Mouse (Mus musculus) small intestine, adult 2 months (tissue): ENCODE measurements around the gene Pard3. TPM values are rescaled to one million over a fixed set of nuclear protein-coding genes. Genes with fewer than 3 reads are reported as not detected.

Source experiments
- H3K27ac ChIP-seq: fragments of 200-500 bp; 2 replicates; pipeline ENCODE4 v1.5.1; 2012; ENCODE audit warnings: low read depth, low read length, control low read depth, inconsistent platforms; ENCODE audit not compliant: insufficient read depth
- H3K27me3 ChIP-seq: fragments of 200-500 bp; 2 replicates; pipeline ENCODE4 v1.6.1; 2012; ENCODE audit warnings: mild to moderate bottlenecking, moderate library complexity, low read length, inconsistent platforms; ENCODE audit not compliant: control insufficient read depth, insufficient read depth
- H3K36me3 ChIP-seq: fragments of 200-500 bp; 2 replicates; pipeline ENCODE4 v1.6.1; 2012; ENCODE audit warnings: mild to moderate bottlenecking, low read length, control low read depth, inconsistent platforms; ENCODE audit not compliant: control insufficient read depth, insufficient read depth
- H3K4me1 ChIP-seq: fragments of 200-500 bp; 2 replicates; pipeline ENCODE4 v1.6.1; 2012; ENCODE audit warnings: low read length, inconsistent platforms, mixed read lengths; ENCODE audit not compliant: control insufficient read depth, insufficient read depth, insufficient read length
- H3K4me3 ChIP-seq: fragments of 200-500 bp; 2 replicates; pipeline ENCODE4 v1.5.1; 2012; ENCODE audit warnings: low read depth, mild to moderate bottlenecking, control low read depth, inconsistent platforms, low read length, moderate library complexity
- CTCF ChIP-seq: fragments of 200-500 bp; IDR thresholded peaks from 2 replicates; pipeline ENCODE4 v1.5.1; 2012; ENCODE audit warnings: low read depth, mild to moderate bottlenecking, control low read depth, inconsistent platforms, low read length, moderate library complexity, mixed read lengths; ENCODE audit not compliant: insufficient replicate concordance, insufficient read length; ENCODE audit errors: extremely low read depth
- POLR2A ChIP-seq: fragments of 200-500 bp; IDR thresholded peaks from 2 replicates; pipeline ENCODE4 v1.6.1; 2012; ENCODE audit warnings: low read depth, mild to moderate bottlenecking, control low read depth, inconsistent platforms, low read length, moderate library complexity
- WGBS: fragments of 180-500 bp; shearing (Covaris S2); methylation state at CpG from one replicate; pipeline ENCODE4 v1.1.7; 2018; 5-methylcytosine and 5-hydroxymethylcytosine counted together
- polyA plus RNA-seq: library from polyadenylated mRNA; depleted of rRNA; stranded (reverse); fragments of >200 nt; gene quantifications from 2 replicates; pipeline ENCODE4 v1.2.3, GENCODE M21; 2012

The Pard3 gene
- polyA plus RNA-seq, 1 experiment = 52.9 TPM

DNA sequence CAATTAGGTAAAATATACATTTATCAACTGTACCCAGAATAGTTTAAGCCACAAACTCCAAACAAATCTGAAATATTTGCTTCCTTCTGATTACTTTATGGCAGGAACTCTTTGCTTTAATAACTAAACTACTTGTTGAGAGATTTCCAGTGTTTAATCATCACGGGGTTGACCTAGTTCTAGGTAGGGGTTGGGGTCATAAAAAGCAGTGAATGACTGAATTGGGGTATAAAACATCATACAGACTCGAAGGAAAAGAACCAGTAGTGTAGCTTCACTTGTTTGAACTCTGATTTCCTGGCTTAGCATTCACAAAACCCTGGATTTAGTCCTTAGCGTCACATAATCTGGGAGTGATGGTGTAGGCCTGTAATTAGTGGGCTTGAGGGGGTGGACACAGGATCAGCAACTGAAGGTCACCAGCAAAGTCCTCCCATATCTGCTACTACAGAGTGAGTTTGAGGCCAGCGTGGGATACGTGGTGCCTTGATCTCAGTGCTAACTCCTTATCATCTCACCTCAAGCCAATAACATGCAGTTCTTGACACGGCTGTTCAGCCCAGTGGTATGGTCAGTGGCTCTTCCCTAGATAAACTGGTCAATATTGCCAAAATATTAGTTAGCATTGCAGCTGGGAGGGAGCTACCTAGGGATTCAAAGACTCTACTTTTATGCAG lies 111.6 kb downstream of the Pard3 start:
- H3K27ac ChIP-seq = no peak overlapping the region
- TF ChIP-seq POLR2A (no peak), CTCF (no peak)

DNA sequence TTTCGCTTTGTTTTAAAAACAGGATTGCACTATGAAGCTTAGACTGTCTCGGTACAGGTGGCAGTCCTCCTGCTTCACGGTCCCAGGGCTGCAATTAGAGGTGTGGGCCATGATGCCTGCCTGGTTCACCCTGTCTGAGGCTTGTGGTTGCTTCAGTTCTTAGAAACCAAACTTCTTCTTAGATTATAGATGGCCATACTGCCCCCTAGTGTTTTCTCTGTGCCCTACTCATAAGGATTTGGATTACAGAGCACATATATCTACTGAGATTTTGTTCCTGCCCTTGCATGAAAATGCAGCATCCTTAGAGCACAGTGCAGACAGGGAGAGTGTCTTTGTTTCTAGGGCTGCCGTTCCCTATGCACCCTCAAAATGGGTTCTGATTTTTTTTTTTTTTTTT lies 114.9 kb downstream of the Pard3 start:
- WGBS = 48% methylated on average over 4 of the region's 4 CpGs
- Histone ChIP-seq H3K36me3 (no peaks in the 10 kb centered on the region), H3K4me1 (peaks cover 5% of the 10 kb centered on the region; the same call in 1 of the 2 replicates), H3K4me3 (no peak overlapping the region), H3K27ac (no peak overlapping the region), H3K27me3 (no peaks in the 10 kb centered on the region)
- peak; percentile 43; the same call in 1 of the 2 replicates for TF ChIP-seq CTCF
- no peak for TF ChIP-seq POLR2A

More for the DNA sequence above, 111.6 kb downstream of the Pard3 start:
- H3K36me3 ChIP-seq = no peaks in the 10 kb centered on the region
- WGBS = 40% methylated on average over 6 of the region's 6 CpGs
- H3K27me3 ChIP-seq = no peaks in the 10 kb centered on the region
- H3K4me3 ChIP-seq = no peak overlapping the region
- H3K4me1 ChIP-seq = peaks cover 5% of the 10 kb centered on the region; the same call in 1 of the 2 replicates

DNA sequence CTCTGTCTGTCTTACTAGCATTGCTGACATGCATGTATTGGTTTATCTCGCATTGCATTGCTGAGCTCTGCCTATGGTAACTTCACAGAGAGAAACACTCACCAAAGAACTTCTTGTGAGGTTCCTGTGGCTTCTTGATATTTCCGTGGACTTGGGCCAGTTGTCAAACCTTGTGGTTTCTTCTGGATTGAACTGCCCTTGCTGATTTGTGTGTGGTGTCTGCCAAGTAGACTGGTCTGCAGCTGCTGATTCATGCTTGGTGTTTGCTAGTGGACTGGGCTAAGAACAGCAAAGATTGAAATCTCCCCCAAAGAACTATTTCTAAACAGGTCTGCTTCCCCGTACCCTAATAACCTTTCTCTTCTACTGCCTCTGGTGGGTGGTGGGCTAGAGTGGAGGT lies 117.6 kb downstream of the Pard3 start:
- Histone ChIP-seq H3K4me3 (no peak overlapping the region), H3K27ac (no peak overlapping the region), H3K27me3 (no peaks in the 10 kb centered on the region), H3K36me3 (no peaks in the 10 kb centered on the region), H3K4me1 (peaks cover 8% of the 10 kb centered on the region; the same call in 1 of the 2 replicates)
- WGBS = 79% methylated on average over 3 of the region's 3 CpGs
- no peak for TF ChIP-seq CTCF

DNA sequence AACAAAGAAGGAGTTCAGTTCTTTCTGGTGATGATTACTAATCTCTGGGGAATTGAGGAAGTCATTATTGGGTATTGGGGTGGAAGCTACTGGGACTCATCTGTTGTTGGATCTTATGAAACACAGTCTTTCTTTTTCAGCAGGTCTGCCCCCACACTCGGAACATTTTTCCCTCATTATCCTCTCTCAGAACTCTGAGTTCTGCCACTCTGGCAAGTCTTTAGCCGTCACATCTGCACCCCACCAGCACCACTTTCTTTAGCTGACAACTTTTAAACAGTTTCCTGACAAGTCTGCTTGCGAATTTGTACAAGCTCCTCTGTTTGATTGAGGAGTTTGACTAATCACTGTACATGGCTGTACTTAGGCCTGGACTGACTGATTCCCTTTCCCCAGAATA lies 118.4 kb downstream of the Pard3 start:
- H3K4me1 ChIP-seq = peaks cover 8% of the 10 kb centered on the region; the same call in 1 of the 2 replicates
- H3K36me3 ChIP-seq = no peaks in the 10 kb centered on the region
- no peaks in the 10 kb centered on the region for H3K27me3 ChIP-seq
- H3K27ac ChIP-seq = no peak overlapping the region
- WGBS = 75% methylated on average over 3 of the region's 3 CpGs
- TF ChIP-seq POLR2A = no peak
- no peak overlapping the region for H3K4me3 ChIP-seq

DNA sequence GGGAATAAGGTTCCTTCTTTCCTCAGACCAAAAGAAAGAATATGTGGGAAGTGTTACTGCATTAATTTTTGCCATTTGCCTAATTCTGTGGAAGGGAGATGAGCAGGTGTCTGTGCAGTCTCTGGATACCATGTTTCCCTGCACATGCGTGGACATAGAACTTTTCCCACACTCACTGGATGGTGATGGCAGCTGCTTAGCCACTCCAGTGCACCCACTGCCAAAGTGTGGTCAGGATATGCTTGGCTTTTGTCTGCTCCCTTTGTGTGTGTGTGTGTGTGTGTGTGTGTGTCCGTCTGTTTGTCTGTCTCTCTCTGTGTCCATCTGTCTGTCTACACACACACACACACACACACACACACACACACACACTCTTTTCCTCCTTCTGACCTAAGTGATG lies 119.8 kb downstream of the Pard3 start:
- Histone ChIP-seq H3K4me1 (peaks cover 8% of the 10 kb centered on the region; the same call in 1 of the 2 replicates), H3K27ac (no peak overlapping the region), H3K4me3 (no peak overlapping the region), H3K27me3 (no peaks in the 10 kb centered on the region), H3K36me3 (no peaks in the 10 kb centered on the region)
- TF ChIP-seq CTCF = no peak
- no peak for TF ChIP-seq POLR2A
- 24% methylated on average over 2 of the region's 2 CpGs for WGBS

DNA sequence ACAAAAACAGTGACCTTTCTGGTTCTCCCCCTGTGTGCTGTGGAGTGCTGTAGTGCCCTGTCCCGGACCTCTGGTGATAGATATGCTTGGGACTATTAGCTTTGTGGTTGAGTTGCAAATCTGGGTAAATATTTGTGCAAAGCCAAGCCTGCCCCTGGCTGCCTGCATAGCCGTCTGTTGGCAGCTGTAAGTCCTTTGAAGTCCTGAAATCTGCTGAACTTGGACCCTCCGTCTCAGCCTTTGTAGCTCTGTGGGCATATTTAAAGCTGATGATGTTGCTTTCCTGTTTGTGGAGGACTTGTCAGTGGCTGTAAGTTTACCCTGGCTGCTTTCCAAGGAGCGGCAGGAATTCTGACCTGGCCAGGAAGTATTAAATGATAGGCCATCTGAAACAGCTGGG lies 120.3 kb downstream of the Pard3 start:
- no peak overlapping the region for H3K4me3 ChIP-seq
- H3K4me1 ChIP-seq = peaks cover 8% of the 10 kb centered on the region; the same call in 1 of the 2 replicates
- no peaks in the 10 kb centered on the region for H3K36me3 ChIP-seq
- no peak overlapping the region for H3K27ac ChIP-seq
- no peaks in the 10 kb centered on the region for H3K27me3 ChIP-seq
- WGBS = 7% methylated on average over 4 of the region's 4 CpGs
- TF ChIP-seq POLR2A (no peak), CTCF (no peak)

DNA sequence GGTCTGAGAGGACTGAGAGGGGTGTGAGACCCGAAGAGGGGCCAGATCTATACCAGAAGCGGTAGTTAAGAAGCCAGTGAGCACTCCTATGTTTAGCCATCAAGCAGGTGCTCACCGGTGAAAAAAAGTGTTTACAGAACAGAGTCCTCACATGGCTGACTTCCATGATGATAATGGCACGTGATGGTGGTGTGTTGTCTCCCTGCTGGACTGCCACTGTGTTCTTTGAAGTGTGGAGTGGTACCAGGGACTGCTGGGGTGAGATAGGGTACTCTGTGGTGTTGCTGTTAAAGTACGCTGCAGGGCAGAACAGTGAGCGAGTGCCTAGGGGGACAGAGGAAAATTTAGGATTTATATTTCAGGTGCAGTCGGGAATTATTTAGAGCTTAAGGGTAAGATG lies 122.2 kb downstream of the Pard3 start:
- 41% methylated on average over 7 of the region's 7 CpGs for WGBS

More for the DNA sequence above, 122.2 kb downstream of the Pard3 start:
- Histone ChIP-seq H3K4me1 (peaks cover 8% of the 10 kb centered on the region; the same call in 1 of the 2 replicates), H3K36me3 (no peaks in the 10 kb centered on the region), H3K27ac (no peak overlapping the region), H3K4me3 (no peak overlapping the region), H3K27me3 (no peaks in the 10 kb centered on the region)
- TF ChIP-seq CTCF (no peak), POLR2A (no peak)
